Mouse (Mus musculus) heart, postnatal 0 days (tissue): ENCODE results near the gene Ggt1. TPM values are rescaled to one million over a fixed set of nuclear protein-coding genes. Genes with fewer than 3 reads are reported as not detected.
"Not testable (repeated sequence)": the region's sequence is repeated elsewhere in the genome, so short reads cannot be mapped to it uniquely, and the experiment has no call there.

ENCODE experiments used
- ATAC-seq: fragments of 200-750 bp; cut with Nextera tagmentation; 2 replicates; pipeline ENCODE4 v1.8.0; 2017; ENCODE audit warnings: low read depth, moderate number of reproducible peaks, moderate library complexity; ENCODE audit not compliant: insufficient read depth
- DNase-seq: peaks from one replicate; pipeline ENCODE4 v3.0.0-alpha.2; 2016; ENCODE audit warnings: low spot score
- H3K27ac ChIP-seq: fragments of 300-500 bp; sonication (generic); 2 replicates; pipeline ENCODE4 v1.5.1; 2014; ENCODE audit warnings: low read depth, mild to moderate bottlenecking
- H3K27me3 ChIP-seq: fragments of 300-500 bp; sonication (generic); 2 replicates; pipeline ENCODE4 v1.6.1; 2014; ENCODE audit warnings: low read length, mixed read lengths; ENCODE audit not compliant: control insufficient read depth, insufficient read depth
- H3K36me3 ChIP-seq: fragments of 300-500 bp; sonication (generic); replicated peaks from 2 replicates; pipeline ENCODE4 v1.6.1; 2014; ENCODE audit warnings: low read length, mixed read lengths; ENCODE audit not compliant: control insufficient read depth, insufficient read depth
- H3K4me1 ChIP-seq: fragments of 300-500 bp; sonication (generic); 2 replicates; pipeline ENCODE4 v1.6.1; 2014; ENCODE audit warnings: antibody characterized with exemption; ENCODE audit not compliant: control insufficient read depth, insufficient read depth
- H3K4me2 ChIP-seq: fragments of 300-500 bp; sonication (generic); 2 replicates; pipeline ENCODE4 v1.6.1; 2014; ENCODE audit warnings: low read depth, mild to moderate bottlenecking, low read length, moderate library complexity
- H3K4me3 ChIP-seq: fragments of 300-500 bp; sonication (generic); 2 replicates; pipeline ENCODE4 v1.5.1; 2014; ENCODE audit warnings: low read depth, low read length
- H3K9ac ChIP-seq: fragments of 300-500 bp; sonication (generic); replicated peaks from 2 replicates; pipeline ENCODE4 v1.6.1; 2014; ENCODE audit warnings: low read depth, low read length, mixed read lengths
- H3K9me3 ChIP-seq: fragments of 300-500 bp; sonication (generic); replicated peaks from 2 replicates; pipeline ENCODE4 v1.6.1; 2016; ENCODE audit warnings: low read length; ENCODE audit not compliant: control insufficient read depth
- CTCF ChIP-seq: IDR thresholded peaks from 2 replicates; pipeline ENCODE4 v1.5.1; 2016; ENCODE audit warnings: antibody characterized with exemption, control low read depth, low read depth
- EP300 ChIP-seq: IDR thresholded peaks from 2 replicates; pipeline ENCODE4 v1.6.1; 2016; ENCODE audit warnings: antibody characterized with exemption, low read depth
- WGBS: fragments of 180-500 bp; shearing (Covaris S2); extraction: QIAGEN DNeasy Blood & Tissue Kit; methylation state at CpG from one replicate; pipeline ENCODE4 v1.1.7; 2014; 5-methylcytosine and 5-hydroxymethylcytosine counted together
- polyA plus RNA-seq: library from polyadenylated mRNA; unstranded; fragments of >200 nt; fragmentation: Nextera tagmentation; extraction: Ambion mirVana; gene quantifications from 2 replicates; pipeline ENCODE4 v1.2.1, GENCODE M21; 2015
- total RNA-seq: library from RNA; depleted of rRNA; stranded (reverse); fragments of >200 nt; gene quantifications from 2 replicates; pipeline ENCODE4 v1.2.3, GENCODE M21; 2014; ENCODE audit warnings: low replicate concordance

The Ggt1 gene
- total and polyA plus RNA-seq, 2 experiments from 2014 or later: 0.37 TPM; not detected in 1

GRCm38 (mm10) chr10:75520581-75520980 is 40.8 kb upstream of the Ggt1 start:
- Histone ChIP-seq H3K4me3 (no peak overlapping the region), H3K27ac (no peak overlapping the region), H3K27me3 (no peaks in the 10 kb centered on the region), H3K4me2 (no peak overlapping the region), H3K9me3 (no peaks in the 10 kb centered on the region), H3K9ac (no peak overlapping the region), H3K4me1 (peaks cover 18% of the 10 kb centered on the region), H3K36me3 (peaks cover 54% of the 10 kb centered on the region)
- TF ChIP-seq CTCF: no peak
- ATAC-seq: no peak
- no peak for DNase-seq
- WGBS: 92% methylated on average over 5 of the region's 5 CpGs

GRCm38 (mm10) chr10:75521643-75522042 is 39.8 kb upstream of the Ggt1 start:
- Histone ChIP-seq H3K36me3 (peaks cover 59% of the 10 kb centered on the region), H3K27ac (no peak overlapping the region), H3K27me3 (no peaks in the 10 kb centered on the region), H3K9me3 (no peaks in the 10 kb centered on the region), H3K4me3 (no peak overlapping the region), H3K9ac (no peak overlapping the region), H3K4me1 (peaks cover 9% of the 10 kb centered on the region; the same call in 1 of the 2 replicates), H3K4me2 (no peak overlapping the region)
- WGBS: 96% methylated on average over 4 of the region's 4 CpGs
- ATAC-seq (no peak), DNase-seq (no peak)
- TF ChIP-seq EP300 (no peak), CTCF (no peak)

- H3K9me3 ChIP-seq, H3K9ac ChIP-seq, H3K27ac ChIP-seq, H3K4me3 ChIP-seq, H3K4me1 ChIP-seq, ATAC-seq, H3K27me3 ChIP-seq, DNase-seq, H3K4me2 ChIP-seq: not testable (repeated sequence)
- H3K36me3 ChIP-seq: peaks cover 46% of the 10 kb centered on the region
- 92% methylated on average over 9 of the region's 9 CpGs for WGBS
These were observed 36.0 kb upstream of the Ggt1 start for GRCm38 (mm10) chr10:75525450-75525849.

- 97% methylated on average over 2 of the region's 2 CpGs for WGBS
- H3K4me2 ChIP-seq: no peak overlapping the region
- DNase-seq: no peak
- H3K4me3 ChIP-seq: no peak overlapping the region
- no peak for ATAC-seq
- no peaks in the 10 kb centered on the region for H3K9me3 ChIP-seq
- H3K36me3 ChIP-seq: peaks cover 23% of the 10 kb centered on the region
- TF ChIP-seq EP300 (no peak), CTCF (no peak)
- H3K9ac ChIP-seq: no peak overlapping the region
- H3K27me3 ChIP-seq: no peaks in the 10 kb centered on the region
- no peak overlapping the region for H3K27ac ChIP-seq
- peaks cover 6% of the 10 kb centered on the region; the same call in 1 of the 2 replicates for H3K4me1 ChIP-seq
These were observed 31.1 kb upstream of the Ggt1 start for GRCm38 (mm10) chr10:75530322-75530721.

GRCm38 (mm10) chr10:75531532-75532090 is 29.8 kb upstream of the Ggt1 start:
- TF ChIP-seq EP300: no peak
- TF ChIP-seq CTCF: no peak
- Histone ChIP-seq H3K9ac (no peak overlapping the region), H3K27me3 (no peaks in the 10 kb centered on the region), H3K4me1 (peaks cover 14% of the 10 kb centered on the region; the same call in 1 of the 2 replicates), H3K27ac (no peak overlapping the region), H3K36me3 (peaks cover 18% of the 10 kb centered on the region), H3K4me3 (no peak overlapping the region), H3K9me3 (no peaks in the 10 kb centered on the region), H3K4me2 (no peak overlapping the region)
- DNase-seq (no peak), ATAC-seq (no peak)
- 84% methylated on average over 9 of the region's 9 CpGs for WGBS

- peaks cover 18% of the 10 kb centered on the region for H3K36me3 ChIP-seq
- DNase-seq (no peak), ATAC-seq (no peak)
- no peaks in the 10 kb centered on the region for H3K27me3 ChIP-seq
- no peak for TF ChIP-seq EP300
- TF ChIP-seq CTCF: no peak
- WGBS: 73% methylated on average over 8 of the region's 8 CpGs
- H3K4me2 ChIP-seq: no peak overlapping the region
- no peaks in the 10 kb centered on the region for H3K9me3 ChIP-seq
- no peak overlapping the region for H3K4me3 ChIP-seq
- peaks cover 14% of the 10 kb centered on the region; the same call in 1 of the 2 replicates for H3K4me1 ChIP-seq
- H3K27ac ChIP-seq: peak overlapping the region; percentile 62
- H3K9ac ChIP-seq: no peak overlapping the region
These were observed 27.2 kb upstream of the Ggt1 start for GRCm38 (mm10) chr10:75534216-75534615.
